Mouse (Mus musculus): ENCODE results near the gene Bola2. TPM values are rescaled to one million over a fixed set of nuclear protein-coding genes. Genes with fewer than 3 reads are reported as not detected.

The Bola2 gene
- total and polyA plus RNA-seq, 3 experiments, result 29.1 to 63.7 (median 49.7) TPM

- Histone ChIP-seq H3K36me3 (ENCODE audit: control insufficient read depth, insufficient read depth, low read length) (no peaks in the 10 kb centered on the region), H3K27me3 (ENCODE audit: control insufficient read depth, insufficient read depth, low read length) (no peaks in the 10 kb centered on the region), H3K27ac (no peak overlapping the region), H3K9ac (ENCODE audit: low read depth, low read length) (no peak overlapping the region), H3K79me2 (replicated peaks; ENCODE audit: control insufficient read depth, insufficient read depth, low read length) (no peaks in the 10 kb centered on the region), H3K4me3 (no peak overlapping the region), H3K4me1 (ENCODE audit: control insufficient read depth, insufficient read depth, low read length) (peaks cover 4% of the 10 kb centered on the region)
- intact Hi-C loops (cut with DNase I), result loop anchor here (10.0 kb wide), 1 partner anchor 296 kb away; the partner anchor contains the start of gene Nfatc2ip
- TF ChIP-seq CTCF (IDR thresholded peaks at IDR 0.05) (no peak), EP300 (IDR thresholded peaks at IDR 0.05; ENCODE audit: insufficient read depth, low read depth, low read length) (no peak), POLR2A (IDR thresholded peaks at IDR 0.05; ENCODE audit: insufficient read depth, low read depth, low read length) (no peak)
- 79% methylated on average over 3 of the region's 3 CpGs for WGBS
- no peak for DNase-seq
Measured at GRCm38 (mm10) chr7:126690737-126691136, 4.5 kb upstream of the Bola2 start.

DNA sequence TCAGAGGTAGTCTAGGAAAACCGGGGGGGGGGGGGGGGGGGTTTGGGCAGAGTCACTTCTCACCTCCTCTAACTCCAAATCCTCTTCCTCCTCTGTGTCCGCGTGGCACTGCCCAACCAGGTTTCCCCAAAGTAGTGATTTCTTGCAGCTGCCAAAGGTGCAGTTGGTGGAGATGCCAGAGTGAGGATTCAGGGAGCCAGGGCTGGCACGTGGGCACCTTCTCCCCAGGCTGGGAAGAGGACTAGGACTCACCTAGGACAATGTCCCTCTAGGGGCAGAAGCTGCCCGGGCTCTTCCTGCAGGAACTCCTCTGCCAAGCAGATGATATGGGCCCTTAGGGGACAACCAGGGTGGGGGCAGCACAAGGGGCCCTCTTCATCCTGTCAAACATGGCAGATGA lies 3.5 kb upstream of the Bola2 start:
- intact Hi-C loops (cut with DNase I), result loop anchor here (2.0 to 10.0 kb wide), 2 partner anchors 13 to 297 kb away; partner anchors contain the start of gene Nfatc2ip
- TF ChIP-seq EP300 (IDR thresholded peaks at IDR 0.05; ENCODE audit: insufficient read depth, low read depth, low read length), result no peak
- no peak for TF ChIP-seq CTCF (IDR thresholded peaks at IDR 0.05)
- no peak for TF ChIP-seq POLR2A (IDR thresholded peaks at IDR 0.05; ENCODE audit: insufficient read depth, low read depth, low read length)
- no peak overlapping the region for H3K4me3 ChIP-seq
- no peaks in the 10 kb centered on the region for H3K36me3 ChIP-seq (ENCODE audit: control insufficient read depth, insufficient read depth, low read length)
- no peaks in the 10 kb centered on the region for H3K27me3 ChIP-seq (ENCODE audit: control insufficient read depth, insufficient read depth, low read length)
- WGBS, result 71% methylated on average over 5 of the region's 5 CpGs
- H3K4me1 ChIP-seq (ENCODE audit: control insufficient read depth, insufficient read depth, low read length), result peaks cover 6% of the 10 kb centered on the region
- no peak for DNase-seq
- H3K79me2 ChIP-seq (replicated peaks; ENCODE audit: control insufficient read depth, insufficient read depth, low read length), result peaks cover 2% of the 10 kb centered on the region; the same call in 1 of the 2 replicates
- no peak overlapping the region for H3K9ac ChIP-seq (ENCODE audit: low read depth, low read length)
- no peak overlapping the region for H3K27ac ChIP-seq

DNA sequence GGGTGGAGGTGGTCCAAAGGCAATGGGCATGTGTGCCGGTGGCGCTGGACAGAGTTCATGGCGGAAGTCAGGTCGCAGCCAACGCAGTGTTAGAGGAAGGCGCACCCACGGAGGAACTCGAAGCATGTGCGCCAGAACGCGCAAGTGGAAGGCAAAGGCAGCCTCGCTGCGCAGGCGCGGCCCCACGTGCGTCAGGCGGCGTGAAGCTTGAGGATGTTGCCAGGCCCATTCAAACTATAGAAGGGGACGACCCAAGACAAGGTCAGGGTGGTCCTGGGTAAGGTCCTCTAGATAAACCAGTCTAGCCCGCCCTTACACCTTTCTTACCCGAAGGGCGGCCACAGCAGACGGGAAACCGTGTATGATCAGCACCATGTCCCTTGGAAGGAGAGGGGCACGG lies 2.8 kb upstream of the Bola2 start:
- intact Hi-C loops (cut with DNase I), result loop anchor here (2.0 to 10.0 kb wide), 2 partner anchors 14 to 298 kb away; partner anchors contain the start of gene Nfatc2ip

GRCm38 (mm10) chr7:126693256-126693655 lies 1.9 kb upstream of the Bola2 start:
- intact Hi-C loops (cut with DNase I), result loop anchor here (1.0 to 10.0 kb wide), 4 partner anchors 14 to 298 kb away; partner anchors contain the start of gene Nfatc2ip

More for the DNA sequence above, 2.8 kb upstream of the Bola2 start:
- Histone ChIP-seq H3K27me3 (ENCODE audit: control insufficient read depth, insufficient read depth, low read length) (no peaks in the 10 kb centered on the region), H3K79me2 (replicated peaks; ENCODE audit: control insufficient read depth, insufficient read depth, low read length) (peaks cover 2% of the 10 kb centered on the region; the same call in 1 of the 2 replicates), H3K27ac (no peak overlapping the region), H3K36me3 (ENCODE audit: control insufficient read depth, insufficient read depth, low read length) (no peaks in the 10 kb centered on the region), H3K4me3 (no peak overlapping the region), H3K4me1 (ENCODE audit: control insufficient read depth, insufficient read depth, low read length) (peaks cover 6% of the 10 kb centered on the region), H3K9ac (ENCODE audit: low read depth, low read length) (no peak overlapping the region)
- WGBS, result 93% methylated on average over 26 of the region's 26 CpGs
- TF ChIP-seq EP300 (IDR thresholded peaks at IDR 0.05; ENCODE audit: insufficient read depth, low read depth, low read length), result no peak
- TF ChIP-seq POLR2A (IDR thresholded peaks at IDR 0.05; ENCODE audit: insufficient read depth, low read depth, low read length), result no peak
- no peak for TF ChIP-seq CTCF (IDR thresholded peaks at IDR 0.05)
- DNase-seq, result no peak

DNA sequence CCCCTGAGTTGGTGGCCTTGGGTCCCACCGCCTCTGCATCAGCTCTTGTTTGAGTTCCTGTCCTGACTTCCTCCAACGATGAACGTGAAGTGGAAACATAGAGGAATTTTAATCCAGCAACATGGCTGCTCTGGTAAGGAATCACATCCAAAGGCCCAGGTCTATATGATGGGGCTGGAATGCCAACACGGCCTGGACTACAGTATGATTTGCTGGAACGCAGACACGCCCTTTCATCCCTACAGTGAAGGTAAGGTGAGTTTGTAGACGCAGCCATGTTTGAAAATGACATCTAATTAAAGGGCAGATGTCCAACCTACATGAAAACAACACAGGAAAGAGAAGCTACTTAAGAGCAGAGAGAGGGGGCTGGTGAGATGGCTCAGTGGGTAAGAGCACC lies 1.4 kb upstream of the Bola2 start:
- Histone ChIP-seq H3K9ac (ENCODE audit: low read depth, low read length) (no peak overlapping the region), H3K79me2 (replicated peaks; ENCODE audit: control insufficient read depth, insufficient read depth, low read length) (peaks cover 2% of the 10 kb centered on the region; the same call in 1 of the 2 replicates), H3K4me1 (ENCODE audit: control insufficient read depth, insufficient read depth, low read length) (peaks cover 6% of the 10 kb centered on the region), H3K27ac (no peak overlapping the region), H3K4me3 (no peak overlapping the region), H3K36me3 (ENCODE audit: control insufficient read depth, insufficient read depth, low read length) (no peaks in the 10 kb centered on the region), H3K27me3 (ENCODE audit: control insufficient read depth, insufficient read depth, low read length) (no peaks in the 10 kb centered on the region)
- TF ChIP-seq CTCF (IDR thresholded peaks at IDR 0.05), result 0 out of 2 replicates have a peak, but pooled peaks have one; percentile 2
- TF ChIP-seq EP300 (IDR thresholded peaks at IDR 0.05; ENCODE audit: insufficient read depth, low read depth, low read length), result no peak
- TF ChIP-seq POLR2A (IDR thresholded peaks at IDR 0.05; ENCODE audit: insufficient read depth, low read depth, low read length), result no peak
- DNase-seq, result no peak
- intact Hi-C loops (cut with DNase I), result loop anchor here (1.0 to 10.0 kb wide), 4 partner anchors 15 to 299 kb away; partner anchors contain the start of gene Nfatc2ip
- 67% methylated on average over 7 of the region's 7 CpGs for WGBS

More at GRCm38 (mm10) chr7:126693256-126693655, 1.9 kb upstream of the Bola2 start:
- no peak overlapping the region for H3K4me3 ChIP-seq
- H3K36me3 ChIP-seq (ENCODE audit: control insufficient read depth, insufficient read depth, low read length), result no peaks in the 10 kb centered on the region
- peaks cover 6% of the 10 kb centered on the region for H3K4me1 ChIP-seq (ENCODE audit: control insufficient read depth, insufficient read depth, low read length)
- no peak overlapping the region for H3K9ac ChIP-seq (ENCODE audit: low read depth, low read length)
- WGBS, result 12% methylated on average over 3 of the region's 3 CpGs
- H3K27me3 ChIP-seq (ENCODE audit: control insufficient read depth, insufficient read depth, low read length), result no peaks in the 10 kb centered on the region
- H3K27ac ChIP-seq, result no peak overlapping the region
- no peak for TF ChIP-seq POLR2A (IDR thresholded peaks at IDR 0.05; ENCODE audit: insufficient read depth, low read depth, low read length)
- TF ChIP-seq CTCF (IDR thresholded peaks at IDR 0.05), result peak; percentile 93
- TF ChIP-seq EP300 (IDR thresholded peaks at IDR 0.05; ENCODE audit: insufficient read depth, low read depth, low read length), result peak; percentile 96
- DNase-seq, result peak; percentile 82 to 89
- H3K79me2 ChIP-seq (replicated peaks; ENCODE audit: control insufficient read depth, insufficient read depth, low read length), result peaks cover 2% of the 10 kb centered on the region; the same call in 1 of the 2 replicates

DNA sequence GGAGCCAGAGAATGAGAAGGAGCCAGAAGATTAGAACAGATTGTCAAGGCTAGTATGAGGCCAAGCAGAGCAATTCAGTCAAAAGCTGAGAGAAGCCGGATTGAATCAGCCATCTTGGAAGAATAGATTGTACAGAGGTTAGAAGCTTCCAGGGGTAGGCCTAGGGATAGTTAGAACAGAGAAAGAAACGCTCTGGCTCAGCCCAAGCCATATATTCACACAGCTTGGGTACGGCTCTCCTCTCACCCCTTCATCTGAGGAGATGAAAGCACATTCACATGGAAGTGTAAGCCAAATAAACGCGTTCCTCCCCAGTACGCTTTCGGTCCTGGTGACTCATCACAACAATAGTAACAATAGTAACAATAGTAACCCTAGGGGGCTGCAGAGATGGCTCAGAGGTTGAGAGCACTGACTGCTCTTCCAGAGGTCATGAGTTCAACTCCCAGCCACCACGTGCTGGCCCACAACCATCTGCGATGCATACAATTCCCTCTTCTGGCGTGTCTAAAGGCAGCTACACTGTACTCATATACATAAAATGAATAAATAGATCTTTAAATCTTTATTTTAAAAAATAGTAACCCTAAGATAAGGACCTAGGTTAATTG lies 655 bp upstream of the Bola2 start:
- 37% methylated on average over 10 of the region's 10 CpGs for WGBS
- peak overlapping the region; percentile 33; the same call in 1 of the 2 replicates for H3K9ac ChIP-seq (ENCODE audit: low read depth, low read length)
- H3K4me3 ChIP-seq, result peak overlapping the region; percentile 96
- peaks cover 6% of the 10 kb centered on the region for H3K4me1 ChIP-seq (ENCODE audit: control insufficient read depth, insufficient read depth, low read length)
- no peak for DNase-seq
- H3K27me3 ChIP-seq (ENCODE audit: control insufficient read depth, insufficient read depth, low read length), result no peaks in the 10 kb centered on the region
- H3K36me3 ChIP-seq (ENCODE audit: control insufficient read depth, insufficient read depth, low read length), result no peaks in the 10 kb centered on the region
- intact Hi-C loops (cut with DNase I), result loop anchor here (1.0 to 10.0 kb wide), 3 partner anchors 111 to 300 kb away; partner anchors contain the start of genes Nfatc2ip and Tufm
- no peak for TF ChIP-seq EP300 (IDR thresholded peaks at IDR 0.05; ENCODE audit: insufficient read depth, low read depth, low read length)
- no peak for TF ChIP-seq POLR2A (IDR thresholded peaks at IDR 0.05; ENCODE audit: insufficient read depth, low read depth, low read length)
- TF ChIP-seq CTCF (IDR thresholded peaks at IDR 0.05), result no peak
- peaks cover 2% of the 10 kb centered on the region; the same call in 1 of the 2 replicates for H3K79me2 ChIP-seq (replicated peaks; ENCODE audit: control insufficient read depth, insufficient read depth, low read length)
- peak overlapping the region; percentile 96 for H3K27ac ChIP-seq
